9 mouse cellular contexts compared by ENCODE assay signal in the genomic region with DNA sequence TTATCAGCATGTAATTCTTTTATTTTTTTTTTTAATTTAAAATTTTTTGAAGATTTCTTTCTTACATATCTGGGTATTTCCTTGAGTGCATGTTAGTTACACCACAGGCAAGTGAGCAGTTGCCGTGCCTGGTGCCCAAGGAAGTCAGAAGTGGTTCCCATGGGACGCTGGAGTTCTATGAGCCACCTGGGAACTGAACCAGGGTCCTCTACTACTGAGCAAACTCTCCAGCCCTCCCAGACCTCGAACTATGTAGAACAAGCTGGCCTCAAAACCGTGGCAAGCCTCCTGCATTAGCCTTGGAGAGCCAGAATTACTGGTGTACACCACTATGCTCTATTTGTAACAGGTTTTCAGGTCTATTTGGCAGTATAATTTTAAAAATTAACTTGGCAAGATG. TPM values are rescaled to one million over a fixed set of nuclear protein-coding genes. Genes with fewer than 3 reads are reported as not detected.
DNase-seq lines count a peak whose midpoint lies in the region; ATAC-seq and TF ChIP-seq lines count a peak whose summit lies in the region.
"Had no signal": no experiment of that assay in that cellular context is flagged by ENCODE, and none has a peak within 500 bp of the region (broad histone marks: within the 10 kb centered on the region; RNA-seq: fewer than 3 reads in every experiment).

No protein-coding gene starts in this region.

- no peak for TF ChIP-seq EP300 in liver, embryonic 14.5 days (IDR thresholded peaks at IDR 0.05; ENCODE audit: low read depth)

- intact Hi-C loops in left cerebral cortex, adult 2 months (cut with DNase I): no loop called here

- no peak for DNase-seq in left cerebral cortex, adult 2 months (ENCODE audit: extremely low spot score in 1 of 2, low spot score in 2 of 2)
- no peak for DNase-seq in left cerebral cortex, adult 8-10 months (ENCODE audit: low spot score in 2 of 2)
- peak; percentile 34 to 46 for DNase-seq in cerebellum, postnatal 25 days
- peak in 1 of 3 experiments; percentile 37 for DNase-seq in liver, embryonic 14.5 days (ENCODE audit: low read depth in 3 of 3, low spot score in 3 of 3)
- no peak for DNase-seq in MN1 (ENCODE audit: low spot score)
- no peak for DNase-seq in c-Kit-positive CD71-positive TER-119-positive erythroid progenitor cells, embryonic 14.5 days (ENCODE audit: low spot score)
- no peak for DNase-seq in thymus, postnatal 10 days (ENCODE audit: low spot score in 2 of 2)

- no peaks in the 10 kb centered on the region for H3K27me3 ChIP-seq in heart, embryonic 15.5 days
- H3K27me3 ChIP-seq in liver, embryonic 14.5 days (ENCODE audit: control insufficient read depth, insufficient read depth, low read length): no peaks in the 10 kb centered on the region

- no peaks in the 10 kb centered on the region for H3K36me3 ChIP-seq in heart, embryonic 15.5 days
- no peaks in the 10 kb centered on the region for H3K36me3 ChIP-seq in liver, embryonic 14.5 days (replicated peaks; ENCODE audit: control insufficient read depth, insufficient read depth, low read depth)

- peak overlapping the region; percentile 98 for H3K27ac ChIP-seq in left cerebral cortex, adult 2 months
- H3K27ac ChIP-seq in heart, embryonic 15.5 days: peak overlapping the region; percentile 98
- H3K27ac ChIP-seq in liver, embryonic 14.5 days: peak overlapping the region; percentile 88

- no peak for ATAC-seq in heart, embryonic 15.5 days (replicated peaks; ENCODE audit: insufficient number of reproducible peaks, insufficient read depth, low FRiP score, low read depth)
- no peak for ATAC-seq in liver, embryonic 14.5 days (ENCODE audit: insufficient read depth)

- H3K4me3 ChIP-seq in left cerebral cortex, adult 2 months: peak overlapping the region; percentile 86
- peak overlapping the region; percentile 83 for H3K4me3 ChIP-seq in heart, embryonic 15.5 days
- H3K4me3 ChIP-seq in liver, embryonic 14.5 days (ENCODE audit: insufficient read depth in 1 of 2, low read depth in 2 of 2, low read length in 2 of 2): peak overlapping the region; percentile 81 to 92; a peak in 3 of 4 replicates

- H3K4me2 ChIP-seq in heart, embryonic 15.5 days: peak overlapping the region; percentile 69
- H3K4me2 ChIP-seq in liver, embryonic 14.5 days (ENCODE audit: low read depth): peak overlapping the region; percentile 67

- WGBS in heart, embryonic 15.5 days: 42% methylated on average over 4 of the region's 4 CpGs
- 27% methylated on average over 4 of the region's 4 CpGs for WGBS in liver, embryonic 14.5 days (ENCODE audit: insufficient replicate concordance)

- TF ChIP-seq CTCF in left cerebral cortex, adult 2 months (IDR thresholded peaks at IDR 0.05): no peak
- TF ChIP-seq CTCF in liver, embryonic 14.5 days (IDR thresholded peaks at IDR 0.05; ENCODE audit: low read depth): no peak

- H3K4me1 ChIP-seq in heart, embryonic 15.5 days (replicated peaks): peaks cover 20% of the 10 kb centered on the region
- peaks cover 27 to 31% of the 10 kb centered on the region in 2 experiments for H3K4me1 ChIP-seq in liver, embryonic 14.5 days (replicated peaks; ENCODE audit: control insufficient read depth in 2 of 2, insufficient read depth in 2 of 2, low read length in 1 of 2)

- H3K9me3 ChIP-seq in heart, embryonic 15.5 days (replicated peaks): no peaks in the 10 kb centered on the region
- H3K9me3 ChIP-seq in liver, embryonic 14.5 days (ENCODE audit: control insufficient read depth, low read length): no peaks in the 10 kb centered on the region

- peak overlapping the region; percentile 83 for H3K9ac ChIP-seq in heart, embryonic 15.5 days
- peak overlapping the region; percentile 79 for H3K9ac ChIP-seq in liver, embryonic 14.5 days (replicated peaks)

RNA-seq across cellular contexts. Expression of a gene that starts 3.2 kb away (rescaled TPM):
- 1 to 10 TPM; 8.3 to 9.0 TPM for total RNA-seq in left cerebral cortex, adult 2 months (2021)
- 1 to 10 TPM; 4.7 to 6.3 (median 5.7) TPM for total RNA-seq in left cerebral cortex, adult 8-10 months (2022)
- 4.8 and 5.0 TPM in 2 replicates for polyA plus RNA-seq in heart, embryonic 15.5 days (2015; fragmentation: Nextera tagmentation; extraction: Ambion mirVana)
- 2.2 and 4.3 TPM in 2 replicates for polyA plus RNA-seq in liver, embryonic 14.5 days (2012; rRNA removed)
- 1.1 and 1.9 TPM in 2 replicates for polyA plus RNA-seq in liver, embryonic 14.5 days (2014; fragmentation: Nextera tagmentation; extraction: Ambion mirVana)

RNA-seq across cellular contexts. Expression of a gene that starts 15.2 kb away (rescaled TPM):
- 100 to 1,000 TPM; 166 to 167 TPM for total RNA-seq in left cerebral cortex, adult 2 months (2021)
- 100 to 1,000 TPM; 151 to 185 (median 175) TPM for total RNA-seq in left cerebral cortex, adult 8-10 months (2022)
- polyA plus RNA-seq in heart, embryonic 15.5 days (2015; fragmentation: Nextera tagmentation; extraction: Ambion mirVana): 294 and 335 TPM in 2 replicates
- 95.4 and 111 TPM in 2 replicates for polyA plus RNA-seq in liver, embryonic 14.5 days (2012; rRNA removed)
- polyA plus RNA-seq in liver, embryonic 14.5 days (2014; fragmentation: Nextera tagmentation; extraction: Ambion mirVana): 205 and 223 TPM in 2 replicates

RNA-seq across cellular contexts. Expression of a gene that starts 18.6 kb away (rescaled TPM):
- not detected for total RNA-seq in left cerebral cortex, adult 2 months (2021)
- under 1 TPM in 3 of 4 experiments, not detected in 1; 0.14 to 0.63 (median 0.14) TPM for total RNA-seq in left cerebral cortex, adult 8-10 months (2022)
- polyA plus RNA-seq in heart, embryonic 15.5 days (2015; fragmentation: Nextera tagmentation; extraction: Ambion mirVana): 1.7 and 17.6 TPM in 2 replicates
- not detected in 2 replicates for polyA plus RNA-seq in liver, embryonic 14.5 days (2012; rRNA removed)
- 0.03 TPM in 1 of 2 replicates, not detected in the other for polyA plus RNA-seq in liver, embryonic 14.5 days (2014; fragmentation: Nextera tagmentation; extraction: Ambion mirVana)
- polyA plus RNA-seq: small intestine, adult 2 months had no signal

RNA-seq across cellular contexts. Expression of a gene that starts 25.3 kb away (rescaled TPM):
- 1 to 10 TPM; 1.3 to 2.8 TPM for total RNA-seq in left cerebral cortex, adult 2 months (2021)
- 1 to 10 TPM; 1.3 to 2.4 (median 1.7) TPM for total RNA-seq in left cerebral cortex, adult 8-10 months (2022)
- polyA plus RNA-seq in heart, embryonic 15.5 days (2015; fragmentation: Nextera tagmentation; extraction: Ambion mirVana): 23.1 and 35.5 TPM in 2 replicates
- 3.7 TPM in 2 replicates for polyA plus RNA-seq in liver, embryonic 14.5 days (2012; rRNA removed)
- 1.0 and 1.8 TPM in 2 replicates for polyA plus RNA-seq in liver, embryonic 14.5 days (2014; fragmentation: Nextera tagmentation; extraction: Ambion mirVana)

RNA-seq across cellular contexts. Expression of a gene that starts 38.1 kb away (rescaled TPM):
- not detected for total RNA-seq in left cerebral cortex, adult 2 months (2021)
- total RNA-seq in left cerebral cortex, adult 8-10 months (2022): not detected
- polyA plus RNA-seq in heart, embryonic 15.5 days (2015; fragmentation: Nextera tagmentation; extraction: Ambion mirVana): not detected in 2 replicates
- polyA plus RNA-seq in liver, embryonic 14.5 days (2012; rRNA removed): not detected in 2 replicates
- polyA plus RNA-seq in liver, embryonic 14.5 days (2014; fragmentation: Nextera tagmentation; extraction: Ambion mirVana): not detected in 2 replicates
- polyA plus RNA-seq: small intestine, adult 2 months had no signal

Comparison
In these comparisons a context has a peak if more than half of its experiments do, and no peak if none do; other contexts are left out.
1. DNase-seq: peak in cerebellum, postnatal 25 days (2 of 2); none in left cerebral cortex, adult 2 months (0 of 2), left cerebral cortex, adult 8-10 months (0 of 2), MN1 (single experiment), c-Kit-positive CD71-positive TER-119-positive erythroid progenitor cells, embryonic 14.5 days (single experiment) and thymus, postnatal 10 days (0 of 2).
2. Peak in every context shown above with its lines, with median percentiles within 50 percentile points of each other: H3K27ac ChIP-seq and H3K4me3 ChIP-seq.